Mouse (Mus musculus): ENCODE results near the gene Gm20509. TPM values are rescaled to one million over a fixed set of nuclear protein-coding genes. Genes with fewer than 3 reads are reported as not detected.
A peak's percentile ranks its signal among the peaks of the same experiment; 100 is the strongest.
"Not testable (repeated sequence)": the region's sequence is repeated elsewhere in the genome, so short reads cannot be mapped to it uniquely, and the experiment has no call there.

Gene Gm20509
- not detected for total RNA-seq (2021)

GRCm38 (mm10) chr9:73102181-73102580 is at the start of gene Gm20509:
Gene Gm20509 (plus strand): TSS chr9:73102470.
- intact Hi-C loops (cut with DNase I), result no loop called here
- no peak for DNase-seq

- peak in 1 of 2 experiments; percentile 14 for DNase-seq
- intact Hi-C loops (cut with DNase I), result no loop called here
These were observed 46.8 kb upstream of the Gm20509 start for GRCm38 (mm10) chr9:73055441-73055911.

- DNase-seq, result no peak
- intact Hi-C loops (cut with DNase I), result no loop called here
These were observed 43.0 kb upstream of the Gm20509 start for GRCm38 (mm10) chr9:73059224-73059623.

- no peak for DNase-seq
- intact Hi-C loops (cut with DNase I), result no loop called here
These were observed 38.5 kb upstream of the Gm20509 start for GRCm38 (mm10) chr9:73063621-73064290.

- no peak for DNase-seq
- intact Hi-C loops (cut with DNase I), result no loop called here
These were observed 35.2 kb upstream of the Gm20509 start for GRCm38 (mm10) chr9:73067086-73067485.

GRCm38 (mm10) chr9:73068230-73068679 is 34.0 kb upstream of the Gm20509 start:
- DNase-seq, result peak in 1 of 2 experiments; percentile 12
- intact Hi-C loops (cut with DNase I), result no loop called here

- intact Hi-C loops (cut with DNase I), result no loop called here
- no peak for DNase-seq
These were observed 33.6 kb upstream of the Gm20509 start for GRCm38 (mm10) chr9:73068688-73069087.

- no peak for DNase-seq
- intact Hi-C loops (cut with DNase I), result loop anchor here (2.0 kb wide), 1 partner anchor 26 kb away; the partner anchor contains the start of gene Rab27a
These were observed 31.2 kb upstream of the Gm20509 start for GRCm38 (mm10) chr9:73070971-73071659.

GRCm38 (mm10) chr9:73072426-73072825 is 29.8 kb upstream of the Gm20509 start:
- intact Hi-C loops (cut with DNase I), result no loop called here
- DNase-seq, result no peak

GRCm38 (mm10) chr9:73073169-73073568 is 29.1 kb upstream of the Gm20509 start:
- no peak for DNase-seq
- intact Hi-C loops (cut with DNase I), result no loop called here

- intact Hi-C loops (cut with DNase I); DNase-seq: not testable (repeated sequence)
These were observed 22.9 kb upstream of the Gm20509 start for GRCm38 (mm10) chr9:73079349-73079748.

- DNase-seq, result no peak
- intact Hi-C loops (cut with DNase I), result no loop called here
These were observed 22.4 kb upstream of the Gm20509 start for GRCm38 (mm10) chr9:73079801-73080325.

GRCm38 (mm10) chr9:73082291-73083000 is 19.8 kb upstream of the Gm20509 start:
- no peak for DNase-seq
- intact Hi-C loops (cut with DNase I), result no loop called here

- intact Hi-C loops (cut with DNase I), result no loop called here
- DNase-seq, result no peak
These were observed 18.3 kb upstream of the Gm20509 start for GRCm38 (mm10) chr9:73083956-73084355.

GRCm38 (mm10) chr9:73085845-73086244 is 16.4 kb upstream of the Gm20509 start:
- intact Hi-C loops (cut with DNase I), result no loop called here
- DNase-seq, result no peak

GRCm38 (mm10) chr9:73087121-73087520 is 15.1 kb upstream of the Gm20509 start:
- no peak for DNase-seq
- intact Hi-C loops (cut with DNase I), result no loop called here

- no peak for DNase-seq
- intact Hi-C loops (cut with DNase I), result no loop called here
These were observed 14.7 kb upstream of the Gm20509 start for GRCm38 (mm10) chr9:73087581-73087980.

- DNase-seq, result no peak
- intact Hi-C loops (cut with DNase I), result no loop called here
These were observed 12.9 kb upstream of the Gm20509 start for GRCm38 (mm10) chr9:73089222-73089920.

- DNase-seq, result no peak
- intact Hi-C loops (cut with DNase I), result loop anchor here (2.0 to 5.0 kb wide), 3 partner anchors 121 to 323 kb away; no protein-coding TSS in a partner anchor
These were observed 12.1 kb upstream of the Gm20509 start for GRCm38 (mm10) chr9:73090121-73090520.

GRCm38 (mm10) chr9:73091747-73092146 is 10.5 kb upstream of the Gm20509 start:
- intact Hi-C loops (cut with DNase I), result loop anchor here (1.0 to 5.0 kb wide), 4 partner anchors 47 to 325 kb away; partner anchors contain the start of gene Rab27a
- no peak for DNase-seq

Data from heart, postnatal 36 days (tissue).